Mouse (Mus musculus): ENCODE measurements around the gene Tmed10.

Tmed10 gene

GRCm38 (mm10) chr12:85374561-85375272, at the start of gene Tmed10:
TSS of gene Tmed10 (minus strand) at chr12:85374847.
- DNase-seq (ENCODE audit: low spot score): peak; percentile 90

GRCm38 (mm10) chr12:85423236-85423635, 48.6 kb upstream of the Tmed10 start:
- no peak for DNase-seq (ENCODE audit: low spot score)

- no peak for DNase-seq (ENCODE audit: low spot score)
These were observed 47.9 kb upstream of the Tmed10 start for GRCm38 (mm10) chr12:85422536-85422935.

GRCm38 (mm10) chr12:85420945-85421344, 46.3 kb upstream of the Tmed10 start:
- DNase-seq (ENCODE audit: low spot score): no peak

- DNase-seq (ENCODE audit: low spot score): peak; percentile 52
These were observed 43.2 kb upstream of the Tmed10 start for GRCm38 (mm10) chr12:85417845-85418244.

GRCm38 (mm10) chr12:85416298-85416697, 41.7 kb upstream of the Tmed10 start:
- no peak for DNase-seq (ENCODE audit: low spot score)

- no peak for DNase-seq (ENCODE audit: low spot score)
These were observed 41.2 kb upstream of the Tmed10 start for GRCm38 (mm10) chr12:85415876-85416275.

GRCm38 (mm10) chr12:85411136-85411535, 36.5 kb upstream of the Tmed10 start:
- no peak for DNase-seq (ENCODE audit: low spot score)

GRCm38 (mm10) chr12:85397960-85398272, 23.3 kb upstream of the Tmed10 start:
- DNase-seq (ENCODE audit: low spot score): no peak

GRCm38 (mm10) chr12:85397063-85397959, 22.7 kb upstream of the Tmed10 start:
- DNase-seq (ENCODE audit: low spot score): peak; percentile 72

- DNase-seq (ENCODE audit: low spot score): no peak
These were observed 19.3 kb upstream of the Tmed10 start for GRCm38 (mm10) chr12:85393981-85394380.

- DNase-seq (ENCODE audit: low spot score): no peak
These were observed 18.9 kb upstream of the Tmed10 start for GRCm38 (mm10) chr12:85393526-85393925.

- DNase-seq (ENCODE audit: low spot score): no peak
These were observed 16.5 kb upstream of the Tmed10 start for GRCm38 (mm10) chr12:85391148-85391547.

- no peak for DNase-seq (ENCODE audit: low spot score)
These were observed 14.8 kb upstream of the Tmed10 start for GRCm38 (mm10) chr12:85389204-85390185.

- DNase-seq (ENCODE audit: low spot score): no peak
These were observed 11.3 kb upstream of the Tmed10 start for GRCm38 (mm10) chr12:85385995-85386375.

GRCm38 (mm10) chr12:85385329-85385994, 10.8 kb upstream of the Tmed10 start:
- no peak for DNase-seq (ENCODE audit: low spot score)

- DNase-seq (ENCODE audit: low spot score): no peak
These were observed 8.4 kb upstream of the Tmed10 start for GRCm38 (mm10) chr12:85382761-85383680.

GRCm38 (mm10) chr12:85381570-85381969, 6.9 kb upstream of the Tmed10 start:
- no peak for DNase-seq (ENCODE audit: low spot score)

GRCm38 (mm10) chr12:85380942-85381341, 6.3 kb upstream of the Tmed10 start:
- no peak for DNase-seq (ENCODE audit: low spot score)

- no peak for DNase-seq (ENCODE audit: low spot score)
These were observed 5.7 kb upstream of the Tmed10 start for GRCm38 (mm10) chr12:85380308-85380707.

Data from urinary bladder, postnatal 14 days (tissue).